Mouse (Mus musculus): Measurements from ENCODE around the gene Gm15155.
"Not testable (repeated sequence)": the region's sequence is repeated elsewhere in the genome, so short reads cannot be mapped to it uniquely, and the experiment has no call there.

DNA sequence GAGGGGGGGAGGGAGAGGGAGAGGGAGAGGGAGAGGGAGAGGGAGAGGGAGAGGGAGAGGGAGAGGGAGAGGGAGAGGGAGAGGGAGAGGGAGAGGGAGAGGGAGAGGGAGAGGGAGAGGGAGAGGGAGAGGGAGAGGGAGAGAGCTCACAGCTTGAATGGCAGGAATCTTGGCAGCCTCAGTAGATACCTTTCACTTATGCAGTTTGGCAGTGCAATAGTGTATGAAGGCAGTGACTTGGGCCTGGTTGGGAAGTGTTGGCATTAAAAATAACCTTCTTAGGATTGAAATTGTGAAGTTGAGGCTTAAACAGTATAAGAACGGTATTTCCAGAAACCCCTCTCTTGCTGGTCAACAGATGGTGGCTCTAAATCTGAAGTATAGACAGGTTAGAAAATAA is 65.9 kb downstream of the Gm15155 start:
- TF ChIP-seq CTCF, EP300 (IDR thresholded peaks at IDR 0.05; ENCODE audit: low read depth): not testable (repeated sequence)
